Mouse (Mus musculus) layer of hippocampus, adult 2 months (tissue): ENCODE results near the gene Cep89. TPM values are rescaled to one million over a fixed set of nuclear protein-coding genes. Genes with fewer than 3 reads are reported as not detected.

Source experiments
- DNase-seq, 2 experiments: peaks; one replicate each; pipeline ENCODE4 v3.0.0; 2022; ENCODE audit warnings: low spot score in 2 of 2
- H3K27ac ChIP-seq: fragments of 200-600 bp; 2 replicates; pipeline ENCODE4 v1.8.1; 2022
- H3K4me3 ChIP-seq: fragments of 200-600 bp; 2 replicates; pipeline ENCODE4 v1.8.1; 2022; ENCODE audit warnings: mild to moderate bottlenecking
- CTCF ChIP-seq: fragments of 200-600 bp; conservative IDR thresholded peaks from 2 replicates; pipeline ENCODE4 v1.8.1; 2022; ENCODE audit warnings: antibody characterized with exemption, mild to moderate bottlenecking, moderate library complexity
- total RNA-seq, 2 experiments: library from RNA; stranded (reverse); gene quantifications; 2 replicates each; pipeline ENCODE4 v1.2.3; 2021

Gene Cep89
- total RNA-seq, 2 experiments from 2014 or later, result 18.6 to 22.1 TPM

DNA sequence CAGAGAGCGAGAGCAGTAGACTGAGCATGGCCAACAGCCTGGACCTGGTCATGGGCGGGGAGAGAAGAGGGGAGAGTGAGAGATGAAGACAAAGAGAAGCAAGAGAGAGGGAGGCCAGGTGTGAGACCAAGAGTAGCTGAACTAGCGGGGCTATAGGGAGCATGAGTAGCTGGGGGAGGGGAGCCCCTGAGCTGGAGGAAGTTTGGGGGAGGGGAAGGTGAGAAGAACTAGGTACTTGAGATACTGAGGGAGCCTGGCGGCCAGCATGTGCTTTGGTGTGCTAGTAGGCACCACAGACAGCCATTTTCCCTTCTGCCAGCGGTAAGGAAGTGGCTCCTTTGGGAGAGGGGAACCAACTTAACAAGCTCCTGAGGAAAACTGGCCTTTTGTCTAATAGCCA lies 18.4 kb downstream of the Cep89 start:
- TF ChIP-seq CTCF, result no peak

DNA sequence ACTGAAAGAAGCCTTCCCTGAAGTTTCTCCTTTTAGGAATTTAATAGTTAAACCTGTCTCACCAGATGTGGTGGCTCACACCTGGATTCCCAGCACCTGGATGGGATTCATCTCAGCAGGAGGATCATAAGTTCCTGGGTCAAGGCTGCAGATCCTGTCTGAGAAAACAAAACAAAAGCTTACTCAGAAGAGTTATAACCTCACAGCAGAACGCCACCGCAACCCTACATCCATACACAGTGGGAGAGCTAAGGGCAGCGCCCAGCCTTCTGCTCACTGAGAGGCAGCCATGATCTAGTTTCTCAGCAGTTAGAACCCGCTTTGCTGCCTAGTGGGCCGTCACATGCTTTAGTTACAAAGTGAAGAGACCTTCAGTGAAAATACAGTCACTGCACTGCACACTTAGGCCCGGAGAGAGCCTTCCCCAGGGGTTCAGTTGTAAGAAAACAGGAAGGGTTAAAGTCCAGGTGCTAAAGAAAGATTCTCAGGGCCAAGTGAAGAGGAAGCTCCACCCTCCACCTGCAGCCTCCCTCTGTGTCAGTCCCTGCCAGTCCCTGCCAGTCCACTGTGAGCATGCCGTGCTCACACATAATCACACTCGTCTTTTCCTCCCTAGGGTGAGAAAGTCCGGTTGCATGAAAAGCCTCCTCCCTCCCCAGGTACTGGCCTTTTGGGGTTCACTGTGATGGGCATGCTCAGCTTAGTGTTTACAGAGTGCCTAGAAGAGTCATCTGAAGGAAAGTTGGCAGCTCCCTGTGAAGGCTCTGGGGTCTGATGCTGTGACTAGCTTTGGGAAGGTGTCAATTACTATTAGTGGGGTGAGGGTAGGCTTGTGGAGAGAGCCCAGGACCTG lies 19.2 kb downstream of the Cep89 start:
- H3K4me3 ChIP-seq, result no peak overlapping the region
- no peak for TF ChIP-seq CTCF
- DNase-seq, result no peak
- no peak overlapping the region for H3K27ac ChIP-seq

More for the DNA sequence above, 18.4 kb downstream of the Cep89 start:
- H3K4me3 ChIP-seq, result no peak overlapping the region
- H3K27ac ChIP-seq, result no peak overlapping the region
- no peak for DNase-seq

DNA sequence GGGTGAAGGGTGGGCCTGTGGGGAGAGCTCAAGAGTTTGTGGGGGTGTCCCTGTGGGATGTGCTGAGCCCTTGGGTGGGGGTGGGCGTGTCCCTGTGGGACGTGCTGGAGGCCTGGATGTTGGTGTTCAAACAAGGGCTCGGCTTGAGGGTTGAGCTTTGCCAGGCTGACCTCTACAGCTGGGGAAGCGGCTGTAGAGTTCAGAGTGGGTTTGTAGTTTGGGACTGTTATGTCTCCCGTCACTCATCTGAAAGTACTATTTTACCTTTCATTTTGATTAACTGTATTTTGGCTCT lies 19.8 kb downstream of the Cep89 start:
- Histone ChIP-seq H3K27ac (no peak overlapping the region), H3K4me3 (no peak overlapping the region)
- no peak for TF ChIP-seq CTCF
- no peak for DNase-seq

DNA sequence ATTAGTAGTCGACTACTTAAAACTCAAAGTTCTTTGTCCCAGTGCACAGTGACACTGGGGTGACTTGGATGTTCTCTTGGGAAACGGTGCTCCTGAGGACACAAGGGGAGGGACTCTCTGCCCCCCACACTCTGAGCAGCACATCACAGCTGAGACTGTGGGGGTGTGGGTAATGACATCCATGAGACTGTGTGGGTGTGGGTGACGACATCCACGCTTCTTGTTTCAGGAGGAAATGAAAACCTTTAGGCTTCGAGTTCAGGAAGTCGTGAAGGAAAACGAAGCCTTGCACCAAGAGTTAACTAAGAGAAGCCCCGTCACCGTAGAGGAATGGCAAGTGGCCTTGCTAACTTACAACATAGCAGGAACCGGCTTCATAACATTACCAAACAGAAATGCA lies 26.2 kb downstream of the Cep89 start:
- Histone ChIP-seq H3K4me3 (no peak overlapping the region), H3K27ac (no peak overlapping the region)
- no peak for DNase-seq
- TF ChIP-seq CTCF, result no peak

GRCm38 (mm10) chr7:35428146-35428545 lies 31.3 kb downstream of the Cep89 start:
- no peak overlapping the region for H3K4me3 ChIP-seq
- TF ChIP-seq CTCF, result no peak
- no peak overlapping the region for H3K27ac ChIP-seq
- DNase-seq, result no peak

DNA sequence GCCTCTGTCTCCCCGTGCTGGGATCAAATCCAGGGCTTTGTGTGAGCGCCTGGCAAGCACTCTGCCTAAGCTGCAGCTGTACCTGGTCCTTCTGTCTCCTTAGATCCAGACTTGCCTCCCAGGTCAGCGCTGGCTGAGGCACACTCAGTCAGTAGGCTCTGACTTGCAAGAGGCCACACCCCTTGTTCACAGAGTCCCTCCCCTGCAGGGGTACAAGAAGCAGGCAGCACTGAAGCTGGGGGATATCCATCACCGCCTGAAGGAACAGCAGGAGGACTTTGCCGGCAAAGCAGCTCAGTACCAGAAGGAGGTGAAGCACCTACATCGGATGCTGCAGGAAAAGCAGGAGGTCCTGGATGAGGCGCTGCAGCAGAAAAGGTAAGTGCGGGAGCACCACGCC lies 38.4 kb downstream of the Cep89 start:
- no peak for DNase-seq

DNA sequence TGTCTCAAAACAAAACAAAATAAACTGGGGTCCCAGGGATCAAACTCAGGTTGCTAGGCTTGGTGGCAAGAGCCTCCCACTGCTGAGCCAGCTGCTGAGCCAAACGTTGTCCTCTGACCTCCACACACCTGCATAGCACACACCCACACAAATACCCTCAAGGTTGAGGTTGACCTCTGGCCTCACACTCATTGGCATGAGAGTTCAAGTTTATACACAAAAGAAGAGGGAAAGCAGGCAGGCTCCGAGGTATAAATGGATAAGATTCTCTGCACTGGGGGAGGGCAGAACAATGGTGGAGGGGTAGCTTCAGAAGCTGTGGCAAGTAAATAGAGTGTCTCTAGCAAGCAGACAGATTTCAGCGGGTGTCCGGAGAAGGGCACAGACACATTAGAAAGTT lies 50.7 kb downstream of the Cep89 start:
- no peak for TF ChIP-seq CTCF
- H3K4me3 ChIP-seq, result no peak overlapping the region

More for the DNA sequence above, 38.4 kb downstream of the Cep89 start:
- no peak for TF ChIP-seq CTCF
- H3K27ac ChIP-seq, result no peak overlapping the region
- no peak overlapping the region for H3K4me3 ChIP-seq

DNA sequence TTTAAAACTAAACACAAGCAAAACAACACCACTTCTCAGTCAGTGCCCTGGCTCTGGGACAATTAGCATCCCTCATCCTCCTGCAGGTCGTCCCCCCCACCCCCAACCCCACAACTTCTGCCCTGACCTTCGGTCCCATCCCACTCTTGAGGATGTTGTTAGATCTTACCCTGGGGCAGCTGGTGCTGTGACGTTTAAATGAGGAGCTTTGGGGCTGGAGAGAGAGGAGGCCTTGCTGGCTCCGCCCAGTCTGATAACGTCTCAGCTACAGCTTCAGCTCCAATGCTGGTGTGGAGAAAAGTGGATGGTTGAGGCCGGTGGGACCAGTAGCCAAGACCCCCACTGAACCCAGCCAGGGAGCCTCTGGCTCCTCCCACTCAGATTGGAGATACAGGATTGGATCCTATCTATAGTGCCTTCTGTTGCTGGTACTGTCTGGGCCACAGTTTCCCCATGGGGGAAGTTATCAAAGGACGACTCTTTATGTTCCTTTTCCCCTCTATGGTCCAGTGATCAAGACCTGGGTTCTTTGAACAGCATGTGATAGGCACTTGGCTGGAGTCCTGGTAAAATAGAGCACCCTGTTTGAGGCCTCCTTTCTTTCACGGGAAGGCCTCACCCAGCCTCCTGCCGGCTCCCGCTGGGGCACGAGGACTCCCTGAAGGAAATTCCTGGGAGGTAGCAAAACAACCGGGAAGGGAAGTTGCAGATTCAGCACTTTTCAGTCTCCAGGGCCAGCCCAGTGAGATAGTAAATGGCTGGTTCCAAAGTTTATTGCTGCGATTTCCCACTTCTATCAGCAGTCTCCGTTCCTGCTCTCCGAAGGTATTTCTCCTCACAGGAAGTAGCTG lies 51.4 kb downstream of the Cep89 start, which contains the start of gene Slc7a9:
TSS of gene Slc7a9 (plus strand) at position 801 of the 851 bp plus-strand sequence.
- no peak within 1 kb of the TSS for H3K4me3 ChIP-seq
- no peak within 1 kb of the TSS for H3K27ac ChIP-seq
- no peak for TF ChIP-seq CTCF
- no peak for DNase-seq

More for the DNA sequence above, 50.7 kb downstream of the Cep89 start:
- no peak for DNase-seq
- H3K27ac ChIP-seq, result no peak overlapping the region

DNA sequence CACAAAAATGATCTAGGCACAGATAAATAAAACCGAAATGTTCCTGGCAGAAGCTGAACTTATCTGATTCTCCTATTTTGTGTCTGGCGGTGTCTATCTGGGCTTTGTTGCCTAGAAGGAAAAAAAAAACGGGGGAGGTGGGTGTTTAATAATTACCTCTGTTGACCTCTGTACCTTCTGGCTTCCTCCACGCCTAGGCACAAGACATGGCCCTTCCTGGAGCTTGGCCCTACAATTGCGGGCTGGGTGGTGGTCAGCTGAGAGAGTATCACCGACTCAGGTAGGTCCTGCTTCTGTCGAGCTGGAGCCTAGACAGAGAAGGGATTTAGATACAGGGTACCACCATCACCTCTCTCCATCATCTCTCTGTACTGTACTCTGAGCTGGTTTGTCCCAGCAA lies 52.0 kb downstream of the Cep89 start:
- H3K27ac ChIP-seq, result no peak overlapping the region
- no peak overlapping the region for H3K4me3 ChIP-seq
- TF ChIP-seq CTCF, result no peak
- DNase-seq, result no peak

- DNase-seq, result no peak
- Histone ChIP-seq H3K4me3 (no peak overlapping the region), H3K27ac (no peak overlapping the region)
- no peak for TF ChIP-seq CTCF
Measured at GRCm38 (mm10) chr7:35456091-35456814, 59.4 kb downstream of the Cep89 start.

DNA sequence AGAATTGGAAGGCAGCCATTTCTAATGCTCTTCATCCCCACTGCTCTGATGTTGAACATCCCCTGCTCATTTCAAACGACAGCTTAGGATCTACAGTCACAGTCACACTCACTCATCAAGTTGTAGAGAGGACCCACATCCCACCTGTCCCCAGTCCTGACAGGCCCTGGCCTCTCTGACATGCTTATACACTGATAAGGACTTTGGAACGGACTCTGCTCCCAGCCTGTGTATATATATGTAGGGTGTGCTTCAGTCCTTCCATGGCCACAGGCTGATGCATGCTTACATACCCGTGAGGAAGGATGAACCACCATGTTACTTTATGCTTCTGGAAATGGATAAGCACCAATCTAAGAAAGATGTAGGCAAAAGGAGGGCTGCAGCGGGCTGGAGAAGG lies 64.1 kb downstream of the Cep89 start:
- H3K4me3 ChIP-seq, result no peak overlapping the region
- no peak overlapping the region for H3K27ac ChIP-seq
- DNase-seq, result no peak
- no peak for TF ChIP-seq CTCF

- H3K27ac ChIP-seq, result no peak overlapping the region
- H3K4me3 ChIP-seq, result no peak overlapping the region
- peak; percentile 30 to 42 for DNase-seq
- TF ChIP-seq CTCF, result no peak
Measured at GRCm38 (mm10) chr7:35465027-35465426, 68.2 kb downstream of the Cep89 start.

GRCm38 (mm10) chr7:35467856-35468255 lies 71.0 kb downstream of the Cep89 start:
- no peak for TF ChIP-seq CTCF
- H3K27ac ChIP-seq, result no peak overlapping the region
- DNase-seq, result no peak
- H3K4me3 ChIP-seq, result no peak overlapping the region
